In the genomic region with DNA sequence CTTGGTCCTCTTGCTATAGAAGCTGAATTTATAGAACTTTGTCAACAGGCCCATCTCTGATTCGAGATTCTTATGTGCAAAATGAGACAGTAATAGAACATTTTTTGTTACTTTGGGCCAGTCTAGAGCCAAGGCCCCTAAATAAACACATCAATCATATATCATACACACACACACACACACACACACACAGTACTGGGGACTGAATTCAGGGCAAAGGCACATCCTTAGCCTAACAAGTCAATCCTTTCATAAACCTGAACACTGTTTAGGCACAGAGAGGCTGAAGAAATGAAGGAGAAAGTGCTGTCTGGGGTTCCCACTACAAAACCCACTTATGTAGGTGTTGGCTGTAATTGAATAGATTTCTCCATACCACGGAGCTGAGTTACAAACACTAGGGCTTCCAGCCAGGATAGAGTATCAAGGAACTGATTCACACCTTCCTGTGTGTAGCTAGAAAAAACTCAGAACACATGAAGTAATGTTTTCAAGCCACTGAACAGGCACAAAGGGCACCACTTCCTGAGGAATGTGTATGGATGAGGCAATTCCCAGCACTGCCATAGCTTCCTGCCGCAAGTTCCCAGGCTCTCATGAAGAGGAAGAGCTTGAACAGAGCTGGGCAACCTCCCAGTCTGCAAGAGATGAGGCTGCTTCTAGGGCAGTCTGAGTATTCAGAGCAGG, we compare ENCODE assay signal across 8 mouse cellular contexts. TPM values are rescaled to one million over a fixed set of nuclear protein-coding genes. Genes with fewer than 3 reads are reported as not detected.
DNase-seq lines count a peak whose midpoint lies in the region; ATAC-seq and TF ChIP-seq lines count a peak whose summit lies in the region.

No protein-coding gene starts in this region.

- peak; percentile 39; the same call in 1 of the 2 replicates for ATAC-seq in forebrain, embryonic 12.5 days (ENCODE audit: low FRiP score)
- ATAC-seq in midbrain, embryonic 11.5 days (ENCODE audit: low FRiP score) = no peak
- ATAC-seq in activated CD4-positive, CD25-positive, alpha-beta regulatory T cell, adult 4 months = no peak
- no peak for ATAC-seq in CD4-positive, CD25-positive, alpha-beta regulatory T cell, adult 4 months

- 43% methylated on average over 3 of the region's 3 CpGs for WGBS in forebrain, embryonic 12.5 days
- WGBS in kidney, adult 2 months = 51% methylated on average over 3 of the region's 3 CpGs
- 66% methylated on average over 3 of the region's 3 CpGs for WGBS in midbrain, embryonic 11.5 days

- H3K27me3 ChIP-seq in forebrain, embryonic 12.5 days = no peaks in the 10 kb centered on the region
- no peaks in the 10 kb centered on the region for H3K27me3 ChIP-seq in kidney, adult 2 months (replicated peaks; ENCODE audit: control insufficient read depth, insufficient read depth, low read length)
- H3K27me3 ChIP-seq in midbrain, embryonic 11.5 days (ENCODE audit: control insufficient read depth, insufficient read depth, low read length) = no peaks in the 10 kb centered on the region

- H3K27ac ChIP-seq in forebrain, embryonic 12.5 days = peak overlapping the region; percentile 81
- H3K27ac ChIP-seq in kidney, adult 2 months (ENCODE audit: insufficient read depth, low read depth, low read length) = peak overlapping the region; percentile 3; the same call in 1 of the 2 replicates
- no peak overlapping the region for H3K27ac ChIP-seq in midbrain, embryonic 11.5 days (ENCODE audit: low read depth, low read length)

- H3K9me3 ChIP-seq in forebrain, embryonic 12.5 days = no peaks in the 10 kb centered on the region
- no peaks in the 10 kb centered on the region for H3K9me3 ChIP-seq in midbrain, embryonic 11.5 days (ENCODE audit: control insufficient read depth, low read length)

- DNase-seq in brain, embryonic 14.5 days (ENCODE audit: low read depth) = peak; percentile 93
- DNase-seq in kidney, adult 2 months = peak; percentile 62
- peak; percentile 84 for DNase-seq in midbrain, embryonic 11.5 days (ENCODE audit: low spot score, missing footprints)
- DNase-seq in T-cell, adult 2 months (ENCODE audit: low spot score) = no peak
- no peak for DNase-seq in ovary, postnatal 36 days (ENCODE audit: low spot score)

- no peak for TF ChIP-seq CTCF in brain, embryonic 14.5 days (IDR thresholded peaks at IDR 0.05; ENCODE audit: borderline replicate concordance, extremely low read depth, insufficient read depth, insufficient read length)
- TF ChIP-seq CTCF in kidney, adult 2 months (conservative IDR thresholded peaks at IDR 0.05; ENCODE audit: insufficient read depth, insufficient read length, low read depth, low read length) = no peak

- no peak overlapping the region for H3K4me2 ChIP-seq in forebrain, embryonic 12.5 days
- no peak overlapping the region for H3K4me2 ChIP-seq in midbrain, embryonic 11.5 days

- peaks cover 41% of the 10 kb centered on the region for H3K4me1 ChIP-seq in forebrain, embryonic 12.5 days
- H3K4me1 ChIP-seq in kidney, adult 2 months (ENCODE audit: control insufficient read depth, insufficient read depth, low read length) = peaks cover 15% of the 10 kb centered on the region
- peaks cover 16% of the 10 kb centered on the region for H3K4me1 ChIP-seq in midbrain, embryonic 11.5 days (ENCODE audit: control insufficient read depth, insufficient read depth, low read length)

- H3K36me3 ChIP-seq in forebrain, embryonic 12.5 days (replicated peaks) = no peaks in the 10 kb centered on the region
- no peaks in the 10 kb centered on the region for H3K36me3 ChIP-seq in kidney, adult 2 months (ENCODE audit: control insufficient read depth, insufficient read depth, low read length)
- H3K36me3 ChIP-seq in midbrain, embryonic 11.5 days (ENCODE audit: control insufficient read depth, insufficient read depth, low read length) = no peaks in the 10 kb centered on the region

- no peak overlapping the region; the same call in 1 of the 2 replicates for H3K9ac ChIP-seq in forebrain, embryonic 12.5 days
- no peak overlapping the region for H3K9ac ChIP-seq in midbrain, embryonic 11.5 days (ENCODE audit: low read length)

- no peak for TF ChIP-seq POLR2A in brain, embryonic 14.5 days (IDR thresholded peaks at IDR 0.05; ENCODE audit: borderline replicate concordance, extremely low read depth, insufficient read depth, insufficient read length, poor library complexity, severe bottlenecking)
- no peak for TF ChIP-seq POLR2A in kidney, adult 2 months (IDR thresholded peaks at IDR 0.05; ENCODE audit: low read depth, low read length)

- H3K4me3 ChIP-seq in forebrain, embryonic 12.5 days (replicated peaks) = no peak overlapping the region
- no peak overlapping the region for H3K4me3 ChIP-seq in kidney, adult 2 months (ENCODE audit: insufficient read depth, low read depth, low read length)
- H3K4me3 ChIP-seq in midbrain, embryonic 11.5 days (ENCODE audit: low read depth, low read length) = no peak overlapping the region

RNA-seq across cellular contexts. Expression of gene Naif1, which starts 13.4 kb away (rescaled TPM):
- polyA plus RNA-seq in brain, embryonic 14.5 days (2012; rRNA removed) = 4.8 and 5.1 TPM in 2 replicates
- 6.1 and 6.2 TPM in 2 replicates for polyA plus RNA-seq in forebrain, embryonic 12.5 days (2016; fragmentation: Nextera tagmentation; extraction: Ambion mirVana)
- polyA plus RNA-seq in kidney, adult 2 months (2012; rRNA removed) = 4.8 and 5.2 TPM in 2 replicates
- polyA plus RNA-seq in midbrain, embryonic 11.5 days (2014; fragmentation: Nextera tagmentation; extraction: Ambion mirVana) = 6.3 and 6.4 TPM in 2 replicates
- 1 to 10 TPM; 5.2 TPM for polyA plus RNA-seq in activated CD4-positive, CD25-positive, alpha-beta regulatory T cell, adult 4 months (2017; shearing (Covaris generic))
- 1 to 10 TPM; 5.5 to 7.1 TPM for polyA plus RNA-seq in CD4-positive, CD25-positive, alpha-beta regulatory T cell, adult 4 months (2017; shearing (Covaris generic))

RNA-seq across cellular contexts. Expression of gene Slc25a25, which starts 14.4 kb away (rescaled TPM):
- 40.2 and 46.1 TPM in 2 replicates for polyA plus RNA-seq in brain, embryonic 14.5 days (2012; rRNA removed)
- 38.8 and 39.9 TPM in 2 replicates for polyA plus RNA-seq in forebrain, embryonic 12.5 days (2016; fragmentation: Nextera tagmentation; extraction: Ambion mirVana)
- 25.3 and 30.6 TPM in 2 replicates for polyA plus RNA-seq in kidney, adult 2 months (2012; rRNA removed)
- 20.0 and 20.4 TPM in 2 replicates for polyA plus RNA-seq in midbrain, embryonic 11.5 days (2014; fragmentation: Nextera tagmentation; extraction: Ambion mirVana)
- 1 to 10 TPM; 3.3 to 4.0 TPM for polyA plus RNA-seq in activated CD4-positive, CD25-positive, alpha-beta regulatory T cell, adult 4 months (2017; shearing (Covaris generic))
- 1 to 10 TPM; 4.7 to 6.7 TPM for polyA plus RNA-seq in CD4-positive, CD25-positive, alpha-beta regulatory T cell, adult 4 months (2017; shearing (Covaris generic))

RNA-seq across cellular contexts. Expression of gene Ptges2, which starts 41.1 kb away (rescaled TPM):
- 48.9 and 51.3 TPM in 2 replicates for polyA plus RNA-seq in brain, embryonic 14.5 days (2012; rRNA removed)
- polyA plus RNA-seq in forebrain, embryonic 12.5 days (2016; fragmentation: Nextera tagmentation; extraction: Ambion mirVana) = 29.6 and 29.9 TPM in 2 replicates
- polyA plus RNA-seq in kidney, adult 2 months (2012; rRNA removed) = 69.7 and 80.6 TPM in 2 replicates
- polyA plus RNA-seq in midbrain, embryonic 11.5 days (2014; fragmentation: Nextera tagmentation; extraction: Ambion mirVana) = 24.7 and 25.4 TPM in 2 replicates
- polyA plus RNA-seq in activated CD4-positive, CD25-positive, alpha-beta regulatory T cell, adult 4 months (2017; shearing (Covaris generic)) = 1 to 10 TPM; 1.0 to 1.6 TPM
- polyA plus RNA-seq in CD4-positive, CD25-positive, alpha-beta regulatory T cell, adult 4 months (2017; shearing (Covaris generic)) = under 1 TPM; 0.34 to 0.50 TPM

RNA-seq across cellular contexts. Expression of gene Lcn2, which starts 48.8 kb away (rescaled TPM):
- polyA plus RNA-seq in brain, embryonic 14.5 days (2012; rRNA removed) = 0.40 and 0.77 TPM in 2 replicates
- 0.45 and 0.50 TPM in 2 replicates for polyA plus RNA-seq in forebrain, embryonic 12.5 days (2016; fragmentation: Nextera tagmentation; extraction: Ambion mirVana)
- polyA plus RNA-seq in kidney, adult 2 months (2012; rRNA removed) = 8.0 and 9.4 TPM in 2 replicates
- 0.30 TPM in 1 of 2 replicates, not detected in the other for polyA plus RNA-seq in midbrain, embryonic 11.5 days (2014; fragmentation: Nextera tagmentation; extraction: Ambion mirVana)
- not detected for polyA plus RNA-seq in activated CD4-positive, CD25-positive, alpha-beta regulatory T cell, adult 4 months (2017; shearing (Covaris generic))
- not detected for polyA plus RNA-seq in CD4-positive, CD25-positive, alpha-beta regulatory T cell, adult 4 months (2017; shearing (Covaris generic))

RNA-seq across cellular contexts. Expression of gene 1110008P14Rik, which starts 55.1 kb away (rescaled TPM):
- 101 and 114 TPM in 2 replicates for polyA plus RNA-seq in brain, embryonic 14.5 days (2012; rRNA removed)
- polyA plus RNA-seq in forebrain, embryonic 12.5 days (2016; fragmentation: Nextera tagmentation; extraction: Ambion mirVana) = 51.0 and 51.4 TPM in 2 replicates
- polyA plus RNA-seq in kidney, adult 2 months (2012; rRNA removed) = 182 and 215 TPM in 2 replicates
- 46.4 and 49.4 TPM in 2 replicates for polyA plus RNA-seq in midbrain, embryonic 11.5 days (2014; fragmentation: Nextera tagmentation; extraction: Ambion mirVana)
- polyA plus RNA-seq in activated CD4-positive, CD25-positive, alpha-beta regulatory T cell, adult 4 months (2017; shearing (Covaris generic)) = 10 to 100 TPM; 70.3 to 75.4 TPM
- polyA plus RNA-seq in CD4-positive, CD25-positive, alpha-beta regulatory T cell, adult 4 months (2017; shearing (Covaris generic)) = 10 to 100 TPM; 46.6 to 52.9 TPM

Comparison
In these comparisons a context has a peak if more than half of its experiments do, and no peak if none do; other contexts are left out.
1. DNase-seq: peak in brain, embryonic 14.5 days (single experiment), kidney, adult 2 months (single experiment) and midbrain, embryonic 11.5 days (single experiment); none in T-cell, adult 2 months (single experiment) and ovary, postnatal 36 days (single experiment).
2. RNA of gene Ptges2, which starts 41.1 kb away (polyA plus RNA-seq): 69.7 to 80.6 TPM in kidney, adult 2 months, 48.9 to 51.3 TPM in brain, embryonic 14.5 days, 29.6 to 29.9 TPM in forebrain, embryonic 12.5 days and 24.7 to 25.4 TPM in midbrain, embryonic 11.5 days; 1.0 to 1.6 TPM in activated CD4-positive, CD25-positive, alpha-beta regulatory T cell, adult 4 months and 0.34 to 0.50 TPM in CD4-positive, CD25-positive, alpha-beta regulatory T cell, adult 4 months; every median in the first group is over 10 times any median in the second.